Comparison of ENCODE assay signal across 8 mouse cellular contexts in genomic region chr13:114896751-114897386, GRCm38 (mm10). TPM values are rescaled to one million over a fixed set of nuclear protein-coding genes. Genes with fewer than 3 reads are reported as not detected.
DNase-seq lines count a peak whose midpoint lies in the region; ATAC-seq lines count a peak whose summit lies in the region.

No protein-coding gene starts in this region.

- H3K27me3 ChIP-seq in liver, embryonic 11.5 days (replicated peaks; ENCODE audit: control insufficient read depth, insufficient read depth, low read length), result no peaks in the 10 kb centered on the region
- H3K27me3 ChIP-seq in heart, embryonic 11.5 days (ENCODE audit: control insufficient read depth, insufficient read depth, low read length), result no peaks in the 10 kb centered on the region

- no peak overlapping the region for H3K4me2 ChIP-seq in liver, embryonic 11.5 days
- no peak overlapping the region for H3K4me2 ChIP-seq in heart, embryonic 11.5 days

- H3K9me3 ChIP-seq in liver, embryonic 11.5 days (ENCODE audit: control insufficient read depth, low read length), result no peaks in the 10 kb centered on the region
- no peaks in the 10 kb centered on the region for H3K9me3 ChIP-seq in heart, embryonic 11.5 days (replicated peaks; ENCODE audit: control insufficient read depth, low read length)

- 79% methylated on average over 10 of the region's 10 CpGs for WGBS in liver, embryonic 11.5 days
- WGBS in heart, embryonic 11.5 days (ENCODE audit: insufficient replicate concordance), result 60% methylated on average over 10 of the region's 10 CpGs

- no peak overlapping the region for H3K4me3 ChIP-seq in liver, embryonic 11.5 days (ENCODE audit: low read depth, low read length)
- H3K4me3 ChIP-seq in heart, embryonic 11.5 days (ENCODE audit: low read depth, low read length), result no peak overlapping the region

- H3K9ac ChIP-seq in liver, embryonic 11.5 days (ENCODE audit: low read depth, low read length), result no peak overlapping the region
- no peak overlapping the region for H3K9ac ChIP-seq in heart, embryonic 11.5 days (ENCODE audit: low read depth, low read length)

- peak; percentile 5 for DNase-seq in liver
- DNase-seq in liver, embryonic 11.5 days (ENCODE audit: low spot score), result no peak
- DNase-seq in kidney, postnatal 14 days, result peak; percentile 69
- peak; percentile 56 for DNase-seq in skeletal muscle tissue, adult 2 months (ENCODE audit: low read depth, low spot score)
- DNase-seq in left cerebral cortex, adult 9 months (ENCODE audit: low spot score in 2 of 2), result no peak
- DNase-seq in cerebellum, adult 11 months, result no peak
- no peak for DNase-seq in left cerebral cortex, adult 8-10 months (ENCODE audit: low spot score in 2 of 2)

- no peaks in the 10 kb centered on the region for H3K36me3 ChIP-seq in liver, embryonic 11.5 days (ENCODE audit: control insufficient read depth, insufficient read depth, low read length)
- no peaks in the 10 kb centered on the region for H3K36me3 ChIP-seq in heart, embryonic 11.5 days (ENCODE audit: control insufficient read depth, insufficient read depth, low read length)

- no peak overlapping the region for H3K27ac ChIP-seq in liver, embryonic 11.5 days (ENCODE audit: low read depth, low read length)
- H3K27ac ChIP-seq in heart, embryonic 11.5 days (ENCODE audit: low read depth, low read length), result no peak overlapping the region; the same call in 1 of the 2 replicates

- no peaks in the 10 kb centered on the region for H3K4me1 ChIP-seq in liver, embryonic 11.5 days (replicated peaks; ENCODE audit: control insufficient read depth, insufficient read depth, low read length)
- H3K4me1 ChIP-seq in heart, embryonic 11.5 days (ENCODE audit: control insufficient read depth, insufficient read depth, low read length), result no peaks in the 10 kb centered on the region

- ATAC-seq in liver, embryonic 11.5 days (replicated peaks; ENCODE audit: low FRiP score), result no peak
- 0 out of 2 replicates have a peak, but pooled peaks have one; percentile 46 for ATAC-seq in heart, embryonic 11.5 days (replicated peaks; ENCODE audit: insufficient number of reproducible peaks, low FRiP score, low TSS enrichment)

RNA-seq across cellular contexts. Expression of gene Itga2, which starts 35.0 kb away (rescaled TPM):
- 1.3 TPM in 2 replicates for polyA plus RNA-seq in liver, embryonic 11.5 days (2014; fragmentation: Nextera tagmentation; extraction: Ambion mirVana)
- 2.1 and 2.9 TPM in 2 replicates for polyA plus RNA-seq in heart, embryonic 11.5 days (2014; fragmentation: Nextera tagmentation; extraction: Ambion mirVana)
- under 1 TPM; 0.04 to 0.35 (median 0.18) TPM for total RNA-seq in left cerebral cortex, adult 8-10 months (2022)

Comparison
In these comparisons a context has a peak if more than half of its experiments do, and no peak if none do; other contexts are left out.
1. DNase-seq: peak in liver (single experiment), kidney, postnatal 14 days (single experiment) and skeletal muscle tissue, adult 2 months (single experiment); none in liver, embryonic 11.5 days (single experiment), left cerebral cortex, adult 9 months (0 of 2), cerebellum, adult 11 months (single experiment) and left cerebral cortex, adult 8-10 months (0 of 2).